Mouse (Mus musculus) bone marrow, adult 2 months (tissue): ENCODE results near the gene Tnfrsf19.

Source experiments
- CTCF ChIP-seq: fragments of 200-500 bp; IDR thresholded peaks from 2 replicates; pipeline ENCODE4 v1.5.1; 2011; ENCODE audit warnings: low read length, control low read depth; ENCODE audit not compliant: control insufficient read depth, insufficient read depth
- POLR2A ChIP-seq: fragments of 200-500 bp; IDR thresholded peaks from 2 replicates; pipeline ENCODE4 v1.6.1; 2011; ENCODE audit warnings: low read depth, mild to moderate bottlenecking, control low read depth, low read length, borderline replicate concordance; ENCODE audit not compliant: control insufficient read depth

GRCm38 (mm10) chr14:60992144-60992543 is 54.1 kb downstream of the Tnfrsf19 start:
- TF ChIP-seq CTCF (no peak), POLR2A (no peak)
